Mouse (Mus musculus): ENCODE measurements at regions not wholly inside any gene's neighbourhood (a gene's known extent, or its start where the extent isn't known, plus 50 kb on each side); places are given as distances from the start of the nearest gene placed in this dataset.

DNA sequence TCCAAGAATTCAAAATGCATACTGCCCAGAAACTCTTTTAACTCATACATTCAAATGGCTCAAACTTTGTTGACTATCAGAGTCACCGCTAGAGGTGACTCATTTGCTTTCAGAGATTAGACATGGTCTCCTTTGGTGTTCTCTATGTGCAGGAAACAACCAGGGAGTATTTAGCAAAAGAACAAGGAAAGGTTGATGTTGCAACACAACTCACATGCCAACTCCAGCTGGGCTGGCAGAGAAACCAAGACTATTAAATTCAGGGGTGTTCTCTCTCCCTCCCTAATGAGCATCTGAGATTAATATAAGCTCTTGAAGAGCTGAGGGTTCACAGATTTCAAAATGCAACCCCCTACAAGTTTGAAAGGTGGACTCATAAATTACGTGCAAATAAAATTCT, 262.0 kb upstream of the N6amt1 start:
- Histone ChIP-seq H3K27ac (ENCODE audit: insufficient read depth, low read depth, low read length, poor library complexity, severe bottlenecking) (no peak overlapping the region), H3K9ac (ENCODE audit: insufficient read depth, low read depth, low read length, poor library complexity, severe bottlenecking) (no peak overlapping the region), H3K4me3 (ENCODE audit: insufficient read depth in 1 of 2, low read depth in 1 of 2, low read length in 2 of 2, poor library complexity in 1 of 2, severe bottlenecking in 1 of 2) (no peak overlapping the region), H3K36me3 (ENCODE audit: control insufficient read depth, insufficient read depth, low read length, poor library complexity, severe bottlenecking) (no peaks in the 10 kb centered on the region), H3K9me3 (ENCODE audit: control insufficient read depth, insufficient read depth, low read depth, low read length) (no peaks in the 10 kb centered on the region), H3K4me1 (ENCODE audit: control insufficient read depth in 2 of 2, insufficient read depth in 2 of 2, low read length in 2 of 2, poor library complexity in 1 of 2) (no peaks in the 10 kb centered on the region)
- DNase-seq (ENCODE audit: low read depth, low spot score) = no peak
- no peak for TF ChIP-seq ZNF384 (IDR thresholded peaks at IDR 0.05; ENCODE audit: low read depth, low read length)
- in situ Hi-C loops (cut with MboI; ENCODE audit: low sequenced_read_pairs in 2 of 2, unreplicated experiment in 2 of 2) = no loop called here

DNA sequence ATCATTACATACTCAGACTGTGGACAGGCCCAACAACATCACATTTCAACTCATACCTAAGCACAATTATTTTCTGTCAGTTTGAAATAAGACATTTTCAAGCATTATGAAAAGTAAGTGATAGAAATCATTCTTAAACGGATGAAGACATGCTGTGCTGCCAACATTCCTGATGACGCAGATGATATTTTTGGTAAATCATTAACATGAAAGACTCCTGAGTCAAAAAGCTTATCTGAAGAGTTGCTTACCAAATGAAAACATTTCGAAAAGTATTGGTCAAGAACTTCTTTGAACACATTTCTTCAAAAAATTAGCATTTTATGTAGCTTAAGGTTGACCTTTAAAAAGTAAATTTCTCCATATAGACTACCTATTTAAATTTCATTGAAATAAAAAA, 264.7 kb upstream of the N6amt1 start:
- Histone ChIP-seq H3K9ac (ENCODE audit: insufficient read depth, low read depth, low read length, poor library complexity, severe bottlenecking) (no peak overlapping the region), H3K36me3 (ENCODE audit: control insufficient read depth, insufficient read depth, low read length, poor library complexity, severe bottlenecking) (no peaks in the 10 kb centered on the region), H3K27ac (ENCODE audit: insufficient read depth, low read depth, low read length, poor library complexity, severe bottlenecking) (no peak overlapping the region), H3K9me3 (ENCODE audit: control insufficient read depth, insufficient read depth, low read depth, low read length) (no peaks in the 10 kb centered on the region), H3K4me3 (ENCODE audit: insufficient read depth in 1 of 2, low read depth in 1 of 2, low read length in 2 of 2, poor library complexity in 1 of 2, severe bottlenecking in 1 of 2) (no peak overlapping the region), H3K4me1 (ENCODE audit: control insufficient read depth in 2 of 2, insufficient read depth in 2 of 2, low read length in 2 of 2, poor library complexity in 1 of 2) (no peaks in the 10 kb centered on the region)
- TF ChIP-seq HCFC1 (IDR thresholded peaks at IDR 0.05; ENCODE audit: borderline replicate concordance, insufficient read depth, low read length) (no peak), ZC3H11A (IDR thresholded peaks at IDR 0.05; ENCODE audit: borderline replicate concordance, low read depth, low read length) (no peak), ZNF384 (IDR thresholded peaks at IDR 0.05; ENCODE audit: low read depth, low read length) (no peak), CHD2 (IDR thresholded peaks at IDR 0.05; ENCODE audit: low read depth, low read length) (no peak), MAFK (IDR thresholded peaks at IDR 0.05; ENCODE audit: insufficient read depth, low read depth, low read length) (no peak)
- in situ Hi-C loops (cut with MboI; ENCODE audit: low sequenced_read_pairs in 2 of 2, unreplicated experiment in 2 of 2) = no loop called here
- DNase-seq (ENCODE audit: low read depth, low spot score) = no peak

DNA sequence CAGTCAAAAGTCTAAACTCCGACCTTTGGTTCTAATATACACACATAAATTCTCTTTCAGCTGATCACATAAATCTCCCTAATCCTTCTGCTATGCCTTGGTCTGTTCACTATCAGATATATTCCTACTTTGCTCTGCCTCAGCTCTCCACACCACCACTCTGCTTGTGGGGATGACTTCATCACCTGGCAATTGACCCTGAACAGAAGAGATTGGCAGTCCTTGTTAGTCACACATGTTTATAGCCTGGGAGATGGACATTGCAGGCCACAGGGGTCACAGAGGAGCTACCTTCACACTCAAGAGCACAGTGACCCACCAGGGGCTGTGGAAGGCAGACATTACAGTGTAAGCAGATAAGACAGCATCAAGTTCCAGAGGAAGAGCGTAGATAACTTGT, 270.5 kb upstream of the N6amt1 start:
- no peak overlapping the region for H3K4me3 ChIP-seq (ENCODE audit: insufficient read depth in 1 of 2, low read depth in 1 of 2, low read length in 2 of 2, poor library complexity in 1 of 2, severe bottlenecking in 1 of 2)
- no peak overlapping the region for H3K27ac ChIP-seq (ENCODE audit: insufficient read depth, low read depth, low read length, poor library complexity, severe bottlenecking)
- DNase-seq (ENCODE audit: low read depth, low spot score) = no peak
- TF ChIP-seq ZNF384 (IDR thresholded peaks at IDR 0.05; ENCODE audit: low read depth, low read length) = no peak
- no peak for TF ChIP-seq MAFK (IDR thresholded peaks at IDR 0.05; ENCODE audit: insufficient read depth, low read depth, low read length)
- TF ChIP-seq ZC3H11A (IDR thresholded peaks at IDR 0.05; ENCODE audit: borderline replicate concordance, low read depth, low read length) = no peak
- TF ChIP-seq CHD2 (IDR thresholded peaks at IDR 0.05; ENCODE audit: low read depth, low read length) = no peak
- TF ChIP-seq HCFC1 (IDR thresholded peaks at IDR 0.05; ENCODE audit: borderline replicate concordance, insufficient read depth, low read length) = no peak
- no peak overlapping the region for H3K9ac ChIP-seq (ENCODE audit: insufficient read depth, low read depth, low read length, poor library complexity, severe bottlenecking)
- H3K36me3 ChIP-seq (ENCODE audit: control insufficient read depth, insufficient read depth, low read length, poor library complexity, severe bottlenecking) = no peaks in the 10 kb centered on the region
- no peaks in the 10 kb centered on the region for H3K4me1 ChIP-seq (ENCODE audit: control insufficient read depth in 2 of 2, insufficient read depth in 2 of 2, low read length in 2 of 2, poor library complexity in 1 of 2)
- H3K9me3 ChIP-seq (ENCODE audit: control insufficient read depth, insufficient read depth, low read depth, low read length) = no peaks in the 10 kb centered on the region
- in situ Hi-C loops (cut with MboI; ENCODE audit: low sequenced_read_pairs in 2 of 2, unreplicated experiment in 2 of 2) = no loop called here

DNA sequence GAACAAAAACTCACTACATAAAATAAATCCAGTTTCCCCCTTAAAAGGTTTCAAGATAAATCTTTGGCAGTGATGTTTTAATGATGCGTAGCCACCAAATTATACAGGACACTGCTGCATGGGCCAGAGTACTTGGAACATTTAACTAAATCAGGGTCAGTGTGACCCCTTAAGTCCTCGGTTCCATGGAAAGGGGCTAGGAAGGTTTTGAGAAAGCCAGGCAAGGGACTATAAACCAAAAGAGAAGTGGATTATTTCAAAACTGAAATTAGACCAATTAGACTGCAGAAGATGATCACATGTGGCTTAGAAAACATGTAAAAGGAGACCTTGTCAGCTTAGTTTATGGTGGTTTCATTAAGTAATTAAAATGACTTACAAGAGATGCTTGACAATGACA, 276.6 kb upstream of the N6amt1 start:
- H3K9me3 ChIP-seq (ENCODE audit: control insufficient read depth, insufficient read depth, low read depth, low read length) = no peaks in the 10 kb centered on the region
- no peak overlapping the region for H3K9ac ChIP-seq (ENCODE audit: insufficient read depth, low read depth, low read length, poor library complexity, severe bottlenecking)
- no peak for TF ChIP-seq CHD2 (IDR thresholded peaks at IDR 0.05; ENCODE audit: low read depth, low read length)
- DNase-seq (ENCODE audit: low read depth, low spot score) = no peak
- H3K4me3 ChIP-seq (ENCODE audit: insufficient read depth in 1 of 2, low read depth in 1 of 2, low read length in 2 of 2, poor library complexity in 1 of 2, severe bottlenecking in 1 of 2) = no peak overlapping the region
- H3K27ac ChIP-seq (ENCODE audit: insufficient read depth, low read depth, low read length, poor library complexity, severe bottlenecking) = no peak overlapping the region
- H3K4me1 ChIP-seq (ENCODE audit: control insufficient read depth in 2 of 2, insufficient read depth in 2 of 2, low read length in 2 of 2, poor library complexity in 1 of 2) = no peaks in the 10 kb centered on the region
- H3K36me3 ChIP-seq (ENCODE audit: control insufficient read depth, insufficient read depth, low read length, poor library complexity, severe bottlenecking) = no peaks in the 10 kb centered on the region
- in situ Hi-C loops (cut with MboI; ENCODE audit: low sequenced_read_pairs in 2 of 2, unreplicated experiment in 2 of 2) = no loop called here

DNA sequence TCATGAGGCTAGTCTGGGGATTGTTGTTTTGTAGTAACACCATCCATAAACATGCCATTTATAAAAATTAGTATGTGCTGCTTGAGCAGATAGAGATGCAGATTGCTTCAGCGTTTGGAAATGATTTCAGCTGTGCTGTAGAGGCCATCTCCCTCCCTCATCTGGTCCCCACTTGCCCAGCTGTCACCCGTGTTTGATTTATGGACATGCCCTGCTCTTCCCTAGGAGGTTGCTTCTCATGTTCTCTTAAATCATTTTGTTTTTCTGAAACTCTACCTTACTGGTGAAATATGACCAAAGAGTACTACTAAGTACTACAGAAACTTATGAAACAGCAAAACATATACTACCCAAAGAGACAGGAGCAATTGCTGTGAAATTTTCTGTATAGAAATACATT, 284.7 kb upstream of the N6amt1 start:
- Histone ChIP-seq H3K4me1 (ENCODE audit: control insufficient read depth in 2 of 2, insufficient read depth in 2 of 2, low read length in 2 of 2, poor library complexity in 1 of 2) (no peaks in the 10 kb centered on the region), H3K9me3 (ENCODE audit: control insufficient read depth, insufficient read depth, low read depth, low read length) (no peaks in the 10 kb centered on the region), H3K27ac (ENCODE audit: insufficient read depth, low read depth, low read length, poor library complexity, severe bottlenecking) (no peak overlapping the region), H3K9ac (ENCODE audit: insufficient read depth, low read depth, low read length, poor library complexity, severe bottlenecking) (no peak overlapping the region), H3K36me3 (ENCODE audit: control insufficient read depth, insufficient read depth, low read length, poor library complexity, severe bottlenecking) (no peaks in the 10 kb centered on the region), H3K4me3 (ENCODE audit: insufficient read depth in 1 of 2, low read depth in 1 of 2, low read length in 2 of 2, poor library complexity in 1 of 2, severe bottlenecking in 1 of 2) (no peak overlapping the region)
- in situ Hi-C loops (cut with MboI; ENCODE audit: low sequenced_read_pairs in 2 of 2, unreplicated experiment in 2 of 2) = no loop called here
- TF ChIP-seq ZNF384 (IDR thresholded peaks at IDR 0.05; ENCODE audit: low read depth, low read length) = no peak
- TF ChIP-seq MAFK (IDR thresholded peaks at IDR 0.05; ENCODE audit: insufficient read depth, low read depth, low read length) = no peak
- TF ChIP-seq ZC3H11A (IDR thresholded peaks at IDR 0.05; ENCODE audit: borderline replicate concordance, low read depth, low read length) = no peak
- no peak for TF ChIP-seq HCFC1 (IDR thresholded peaks at IDR 0.05; ENCODE audit: borderline replicate concordance, insufficient read depth, low read length)
- DNase-seq (ENCODE audit: low read depth, low spot score) = no peak

Measured in ES-E14 (cell line).